Mouse (Mus musculus): Measurements from ENCODE around the gene Scamp1. TPM values are rescaled to one million over a fixed set of nuclear protein-coding genes. Genes with fewer than 3 reads are reported as not detected.

The Scamp1 gene
- polyA plus RNA-seq, 1 experiment from 2014 or later, result 219 TPM

- WGBS, result 87% methylated on average over 5 of the region's 5 CpGs
- Histone ChIP-seq H3K9me3 (replicated peaks; ENCODE audit: control insufficient read depth, low read length, poor library complexity, severe bottlenecking) (no peaks in the 10 kb centered on the region), H3K27me3 (ENCODE audit: control insufficient read depth, insufficient read depth, low read depth, low read length) (no peaks in the 10 kb centered on the region), H3K36me3 (ENCODE audit: control insufficient read depth, insufficient read depth, low read length) (no peaks in the 10 kb centered on the region), H3K4me1 (ENCODE audit: control insufficient read depth, insufficient read depth, low read length) (peaks cover 14% of the 10 kb centered on the region), H3K4me2 (ENCODE audit: low read length) (no peak overlapping the region), H3K4me3 (ENCODE audit: low read depth, low read length) (no peak overlapping the region), H3K9ac (ENCODE audit: low read depth, low read length) (no peak overlapping the region), H3K27ac (ENCODE audit: low read length) (no peak overlapping the region)
- no peak for ATAC-seq
These were observed 21.7 kb downstream of the Scamp1 start for GRCm38 (mm10) chr13:94263943-94264342.

- 63% methylated on average over 4 of the region's 4 CpGs for WGBS
These were observed 23.1 kb downstream of the Scamp1 start for GRCm38 (mm10) chr13:94262551-94262950.

GRCm38 (mm10) chr13:94261624-94262023, 24.0 kb downstream of the Scamp1 start:
- no peaks in the 10 kb centered on the region for H3K9me3 ChIP-seq (replicated peaks; ENCODE audit: control insufficient read depth, low read length, poor library complexity, severe bottlenecking)

More at GRCm38 (mm10) chr13:94262551-94262950, 23.1 kb downstream of the Scamp1 start:
- Histone ChIP-seq H3K27me3 (ENCODE audit: control insufficient read depth, insufficient read depth, low read depth, low read length) (no peaks in the 10 kb centered on the region), H3K4me3 (ENCODE audit: low read depth, low read length) (no peak overlapping the region), H3K36me3 (ENCODE audit: control insufficient read depth, insufficient read depth, low read length) (no peaks in the 10 kb centered on the region), H3K9me3 (replicated peaks; ENCODE audit: control insufficient read depth, low read length, poor library complexity, severe bottlenecking) (no peaks in the 10 kb centered on the region), H3K4me1 (ENCODE audit: control insufficient read depth, insufficient read depth, low read length) (peaks cover 7% of the 10 kb centered on the region), H3K27ac (ENCODE audit: low read length) (no peak overlapping the region), H3K4me2 (ENCODE audit: low read length) (no peak overlapping the region), H3K9ac (ENCODE audit: low read depth, low read length) (no peak overlapping the region)
- no peak for ATAC-seq

GRCm38 (mm10) chr13:94260961-94261360, 24.7 kb downstream of the Scamp1 start:
- Histone ChIP-seq H3K9me3 (replicated peaks; ENCODE audit: control insufficient read depth, low read length, poor library complexity, severe bottlenecking) (no peaks in the 10 kb centered on the region), H3K9ac (ENCODE audit: low read depth, low read length) (no peak overlapping the region), H3K4me2 (ENCODE audit: low read length) (no peak overlapping the region), H3K27ac (ENCODE audit: low read length) (no peak overlapping the region), H3K36me3 (ENCODE audit: control insufficient read depth, insufficient read depth, low read length) (no peaks in the 10 kb centered on the region), H3K4me1 (ENCODE audit: control insufficient read depth, insufficient read depth, low read length) (peaks cover 5% of the 10 kb centered on the region), H3K27me3 (ENCODE audit: control insufficient read depth, insufficient read depth, low read depth, low read length) (no peaks in the 10 kb centered on the region), H3K4me3 (ENCODE audit: low read depth, low read length) (no peak overlapping the region)
- no peak for ATAC-seq
- 88% methylated on average over 8 of the region's 8 CpGs for WGBS

More at GRCm38 (mm10) chr13:94261624-94262023, 24.0 kb downstream of the Scamp1 start:
- 79% methylated on average over 6 of the region's 6 CpGs for WGBS
- Histone ChIP-seq H3K27me3 (ENCODE audit: control insufficient read depth, insufficient read depth, low read depth, low read length) (no peaks in the 10 kb centered on the region), H3K9ac (ENCODE audit: low read depth, low read length) (no peak overlapping the region), H3K4me3 (ENCODE audit: low read depth, low read length) (no peak overlapping the region), H3K36me3 (ENCODE audit: control insufficient read depth, insufficient read depth, low read length) (no peaks in the 10 kb centered on the region), H3K4me1 (ENCODE audit: control insufficient read depth, insufficient read depth, low read length) (peaks cover 6% of the 10 kb centered on the region), H3K27ac (ENCODE audit: low read length) (no peak overlapping the region), H3K4me2 (ENCODE audit: low read length) (no peak overlapping the region)
- no peak for ATAC-seq

- H3K27ac ChIP-seq (ENCODE audit: low read length), result no peak overlapping the region
- ATAC-seq, result no peak
- WGBS, result 86% methylated on average over 5 of the region's 5 CpGs
- H3K4me2 ChIP-seq (ENCODE audit: low read length), result no peak overlapping the region
- no peak overlapping the region for H3K9ac ChIP-seq (ENCODE audit: low read depth, low read length)
- H3K4me1 ChIP-seq (ENCODE audit: control insufficient read depth, insufficient read depth, low read length), result peaks cover 5% of the 10 kb centered on the region
- H3K4me3 ChIP-seq (ENCODE audit: low read depth, low read length), result no peak overlapping the region
- H3K9me3 ChIP-seq (replicated peaks; ENCODE audit: control insufficient read depth, low read length, poor library complexity, severe bottlenecking), result no peaks in the 10 kb centered on the region
- H3K27me3 ChIP-seq (ENCODE audit: control insufficient read depth, insufficient read depth, low read depth, low read length), result no peaks in the 10 kb centered on the region
- H3K36me3 ChIP-seq (ENCODE audit: control insufficient read depth, insufficient read depth, low read length), result no peaks in the 10 kb centered on the region
These were observed 26.4 kb downstream of the Scamp1 start for GRCm38 (mm10) chr13:94259210-94259609.

GRCm38 (mm10) chr13:94258530-94258929, 27.1 kb downstream of the Scamp1 start:
- ATAC-seq, result no peak

GRCm38 (mm10) chr13:94257711-94258110, 27.9 kb downstream of the Scamp1 start:
- Histone ChIP-seq H3K36me3 (ENCODE audit: control insufficient read depth, insufficient read depth, low read length) (no peaks in the 10 kb centered on the region), H3K4me3 (ENCODE audit: low read depth, low read length) (no peak overlapping the region), H3K27ac (ENCODE audit: low read length) (no peak overlapping the region), H3K4me2 (ENCODE audit: low read length) (no peak overlapping the region), H3K27me3 (ENCODE audit: control insufficient read depth, insufficient read depth, low read depth, low read length) (no peaks in the 10 kb centered on the region), H3K4me1 (ENCODE audit: control insufficient read depth, insufficient read depth, low read length) (peaks cover 5% of the 10 kb centered on the region; the same call in 1 of the 2 replicates), H3K9ac (ENCODE audit: low read depth, low read length) (no peak overlapping the region), H3K9me3 (replicated peaks; ENCODE audit: control insufficient read depth, low read length, poor library complexity, severe bottlenecking) (no peaks in the 10 kb centered on the region)
- no peak for ATAC-seq
- 53% methylated on average over 2 of the region's 2 CpGs for WGBS

More at GRCm38 (mm10) chr13:94258530-94258929, 27.1 kb downstream of the Scamp1 start:
- Histone ChIP-seq H3K4me2 (ENCODE audit: low read length) (no peak overlapping the region), H3K36me3 (ENCODE audit: control insufficient read depth, insufficient read depth, low read length) (no peaks in the 10 kb centered on the region), H3K27ac (ENCODE audit: low read length) (no peak overlapping the region), H3K9ac (ENCODE audit: low read depth, low read length) (no peak overlapping the region), H3K4me1 (ENCODE audit: control insufficient read depth, insufficient read depth, low read length) (peaks cover 5% of the 10 kb centered on the region; the same call in 1 of the 2 replicates), H3K4me3 (ENCODE audit: low read depth, low read length) (no peak overlapping the region), H3K9me3 (replicated peaks; ENCODE audit: control insufficient read depth, low read length, poor library complexity, severe bottlenecking) (no peaks in the 10 kb centered on the region), H3K27me3 (ENCODE audit: control insufficient read depth, insufficient read depth, low read depth, low read length) (no peaks in the 10 kb centered on the region)
- WGBS, result 94% methylated on average over 6 of the region's 6 CpGs

- Histone ChIP-seq H3K27me3 (ENCODE audit: control insufficient read depth, insufficient read depth, low read depth, low read length) (no peaks in the 10 kb centered on the region), H3K27ac (ENCODE audit: low read length) (no peak overlapping the region), H3K4me3 (ENCODE audit: low read depth, low read length) (no peak overlapping the region), H3K9ac (ENCODE audit: low read depth, low read length) (no peak overlapping the region), H3K36me3 (ENCODE audit: control insufficient read depth, insufficient read depth, low read length) (no peaks in the 10 kb centered on the region), H3K9me3 (replicated peaks; ENCODE audit: control insufficient read depth, low read length, poor library complexity, severe bottlenecking) (no peaks in the 10 kb centered on the region), H3K4me1 (ENCODE audit: control insufficient read depth, insufficient read depth, low read length) (peaks cover 5% of the 10 kb centered on the region; the same call in 1 of the 2 replicates), H3K4me2 (ENCODE audit: low read length) (no peak overlapping the region)
- 94% methylated on average over 2 of the region's 2 CpGs for WGBS
- no peak for ATAC-seq
These were observed 30.5 kb downstream of the Scamp1 start for GRCm38 (mm10) chr13:94255176-94255575.

- 92% methylated on average over 3 of the region's 3 CpGs for WGBS
- no peak for ATAC-seq
- H3K9ac ChIP-seq (ENCODE audit: low read depth, low read length), result no peak overlapping the region
- H3K4me3 ChIP-seq (ENCODE audit: low read depth, low read length), result no peak overlapping the region
- H3K4me2 ChIP-seq (ENCODE audit: low read length), result no peak overlapping the region
- no peak overlapping the region for H3K27ac ChIP-seq (ENCODE audit: low read length)
- peaks cover 5% of the 10 kb centered on the region; the same call in 1 of the 2 replicates for H3K4me1 ChIP-seq (ENCODE audit: control insufficient read depth, insufficient read depth, low read length)
- no peaks in the 10 kb centered on the region for H3K9me3 ChIP-seq (replicated peaks; ENCODE audit: control insufficient read depth, low read length, poor library complexity, severe bottlenecking)
- H3K27me3 ChIP-seq (ENCODE audit: control insufficient read depth, insufficient read depth, low read depth, low read length), result no peaks in the 10 kb centered on the region
- no peaks in the 10 kb centered on the region for H3K36me3 ChIP-seq (ENCODE audit: control insufficient read depth, insufficient read depth, low read length)
These were observed 31.4 kb downstream of the Scamp1 start for GRCm38 (mm10) chr13:94254286-94254685.

Measured in midbrain, embryonic 16.5 days (tissue).